Mouse (Mus musculus): ENCODE measurements around the gene Ccdc65.

The Ccdc65 gene

GRCm38 (mm10) chr15:98695726-98696125 is 12.3 kb upstream of the Ccdc65 start:
- no peak for DNase-seq

GRCm38 (mm10) chr15:98696216-98696615 is 11.8 kb upstream of the Ccdc65 start:
- DNase-seq, result no peak

- DNase-seq, result peak; percentile 87
Measured at GRCm38 (mm10) chr15:98699190-98700105, 8.6 kb upstream of the Ccdc65 start.

- DNase-seq, result no peak
Measured at GRCm38 (mm10) chr15:98704312-98704711, 3.7 kb upstream of the Ccdc65 start.

- peak; percentile 76 for DNase-seq
Measured at GRCm38 (mm10) chr15:98710442-98710841, 2.4 kb downstream of the Ccdc65 start.

GRCm38 (mm10) chr15:98714230-98714652 is 6.2 kb downstream of the Ccdc65 start:
- no peak for DNase-seq

GRCm38 (mm10) chr15:98717301-98717700 is 9.3 kb downstream of the Ccdc65 start:
- DNase-seq, result no peak

- DNase-seq, result no peak
Measured at GRCm38 (mm10) chr15:98722191-98722590, 14.2 kb downstream of the Ccdc65 start.

- DNase-seq, result peak; percentile 33
Measured at GRCm38 (mm10) chr15:98722854-98723253, 14.8 kb downstream of the Ccdc65 start.

GRCm38 (mm10) chr15:98724441-98724840 is 16.4 kb downstream of the Ccdc65 start:
- DNase-seq, result no peak

GRCm38 (mm10) chr15:98726079-98726478 is 18.1 kb downstream of the Ccdc65 start:
- no peak for DNase-seq

- DNase-seq, result no peak
Measured at GRCm38 (mm10) chr15:98726746-98727145, 18.7 kb downstream of the Ccdc65 start.

GRCm38 (mm10) chr15:98727443-98728321 is 19.7 kb downstream of the Ccdc65 start, which contains the start of gene Fkbp11:
Fkbp11 (minus strand) TSS chr15:98728198.
- peak; percentile 26 for DNase-seq

- DNase-seq, result no peak
Measured at GRCm38 (mm10) chr15:98728366-98728765, 20.4 kb downstream of the Ccdc65 start.

GRCm38 (mm10) chr15:98729791-98730545 is 22.0 kb downstream of the Ccdc65 start:
- no peak for DNase-seq

GRCm38 (mm10) chr15:98730790-98731189 is 22.8 kb downstream of the Ccdc65 start:
- no peak for DNase-seq

- DNase-seq, result no peak
Measured at GRCm38 (mm10) chr15:98732006-98732531, 24.1 kb downstream of the Ccdc65 start.

- DNase-seq, result no peak
Measured at GRCm38 (mm10) chr15:98733370-98733769, 25.4 kb downstream of the Ccdc65 start.

- DNase-seq, result no peak
Measured at GRCm38 (mm10) chr15:98733976-98734566, 26.1 kb downstream of the Ccdc65 start.

GRCm38 (mm10) chr15:98736521-98736920 is 28.5 kb downstream of the Ccdc65 start:
- no peak for DNase-seq

GRCm38 (mm10) chr15:98737881-98738280 is 29.9 kb downstream of the Ccdc65 start:
- DNase-seq, result peak; percentile 31

- DNase-seq, result no peak
Measured at GRCm38 (mm10) chr15:98738796-98739195, 30.8 kb downstream of the Ccdc65 start.

Measured in thymus, postnatal 25 days (tissue).